Mouse (Mus musculus): ENCODE results near the gene Gss. TPM values are rescaled to one million over a fixed set of nuclear protein-coding genes. Genes with fewer than 3 reads are reported as not detected.
"Not testable (repeated sequence)": the region's sequence is repeated elsewhere in the genome, so short reads cannot be mapped to it uniquely, and the experiment has no call there.

Gene Gss
- total and polyA plus RNA-seq, 3 experiments = 13.0 to 14.0 (median 14.0) TPM

DNA sequence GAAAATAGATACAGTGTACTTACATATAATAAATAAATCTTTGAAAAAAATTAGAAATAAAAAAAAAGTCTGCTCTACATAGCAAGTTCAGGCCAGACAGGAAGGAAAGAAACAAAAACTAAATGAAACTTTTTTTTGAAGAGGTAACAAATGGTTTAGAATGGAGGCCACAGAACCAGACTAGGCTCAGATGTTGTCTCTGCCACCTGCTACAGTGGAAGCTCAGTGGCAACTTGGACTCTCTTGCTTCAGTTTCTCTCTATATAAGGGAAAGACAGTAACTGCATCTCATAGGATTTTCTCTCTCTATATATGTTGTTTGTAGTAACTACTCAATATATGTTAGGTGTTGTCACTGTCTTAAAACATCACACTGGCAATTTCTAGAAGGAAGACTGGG lies 40.3 kb downstream of the Gss start:
- intact Hi-C loops (cut with DNase I) = no loop called here
- no peaks in the 10 kb centered on the region for H3K4me1 ChIP-seq (ENCODE audit: control insufficient read depth, insufficient read depth, low read length)
- no peak for DNase-seq
- H3K79me2 ChIP-seq (replicated peaks; ENCODE audit: control insufficient read depth, insufficient read depth, low read length) = no peaks in the 10 kb centered on the region
- no peak overlapping the region for H3K9ac ChIP-seq (ENCODE audit: low read depth, low read length)
- TF ChIP-seq CTCF (IDR thresholded peaks at IDR 0.05) (no peak), EP300 (IDR thresholded peaks at IDR 0.05; ENCODE audit: insufficient read depth, low read depth, low read length) (no peak), POLR2A (IDR thresholded peaks at IDR 0.05; ENCODE audit: insufficient read depth, low read depth, low read length) (no peak)
- H3K27ac ChIP-seq = no peak overlapping the region
- no peak overlapping the region for H3K4me3 ChIP-seq
- H3K27me3 ChIP-seq (ENCODE audit: control insufficient read depth, insufficient read depth, low read length) = no peaks in the 10 kb centered on the region
- no peaks in the 10 kb centered on the region for H3K36me3 ChIP-seq (ENCODE audit: control insufficient read depth, insufficient read depth, low read length)

DNA sequence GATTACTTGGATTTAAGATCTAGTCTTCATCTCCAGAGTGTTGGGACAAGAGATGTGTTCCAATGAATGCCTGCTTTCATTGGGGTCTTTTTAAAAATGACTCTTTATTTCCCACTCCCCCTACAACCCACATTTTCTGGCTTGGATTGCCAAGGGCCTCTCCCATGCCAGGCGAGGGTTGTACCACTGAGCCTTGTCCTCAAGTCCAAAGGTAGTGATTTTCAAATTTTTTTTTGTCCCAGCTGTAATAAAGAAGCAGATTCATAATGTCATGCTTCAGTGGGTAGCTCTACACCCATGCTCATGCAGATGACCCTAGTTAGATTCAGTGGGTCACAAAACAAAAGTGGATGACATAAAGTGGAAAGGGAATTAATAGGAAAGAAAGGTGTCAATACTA lies 45.7 kb downstream of the Gss start:
- H3K36me3 ChIP-seq (ENCODE audit: control insufficient read depth, insufficient read depth, low read length) = no peaks in the 10 kb centered on the region
- peaks cover 1% of the 10 kb centered on the region; the same call in 1 of the 2 replicates for H3K4me1 ChIP-seq (ENCODE audit: control insufficient read depth, insufficient read depth, low read length)
- no peak for DNase-seq
- 75% methylated on average over 1 of the region's 1 CpGs for WGBS
- TF ChIP-seq CTCF (IDR thresholded peaks at IDR 0.05) = no peak
- TF ChIP-seq EP300 (IDR thresholded peaks at IDR 0.05; ENCODE audit: insufficient read depth, low read depth, low read length) = no peak
- TF ChIP-seq POLR2A (IDR thresholded peaks at IDR 0.05; ENCODE audit: insufficient read depth, low read depth, low read length) = no peak
- H3K27me3 ChIP-seq (ENCODE audit: control insufficient read depth, insufficient read depth, low read length) = no peaks in the 10 kb centered on the region
- no peaks in the 10 kb centered on the region for H3K79me2 ChIP-seq (replicated peaks; ENCODE audit: control insufficient read depth, insufficient read depth, low read length)
- H3K27ac ChIP-seq = no peak overlapping the region
- intact Hi-C loops (cut with DNase I) = no loop called here
- no peak overlapping the region for H3K9ac ChIP-seq (ENCODE audit: low read depth, low read length)
- no peak overlapping the region for H3K4me3 ChIP-seq

DNA sequence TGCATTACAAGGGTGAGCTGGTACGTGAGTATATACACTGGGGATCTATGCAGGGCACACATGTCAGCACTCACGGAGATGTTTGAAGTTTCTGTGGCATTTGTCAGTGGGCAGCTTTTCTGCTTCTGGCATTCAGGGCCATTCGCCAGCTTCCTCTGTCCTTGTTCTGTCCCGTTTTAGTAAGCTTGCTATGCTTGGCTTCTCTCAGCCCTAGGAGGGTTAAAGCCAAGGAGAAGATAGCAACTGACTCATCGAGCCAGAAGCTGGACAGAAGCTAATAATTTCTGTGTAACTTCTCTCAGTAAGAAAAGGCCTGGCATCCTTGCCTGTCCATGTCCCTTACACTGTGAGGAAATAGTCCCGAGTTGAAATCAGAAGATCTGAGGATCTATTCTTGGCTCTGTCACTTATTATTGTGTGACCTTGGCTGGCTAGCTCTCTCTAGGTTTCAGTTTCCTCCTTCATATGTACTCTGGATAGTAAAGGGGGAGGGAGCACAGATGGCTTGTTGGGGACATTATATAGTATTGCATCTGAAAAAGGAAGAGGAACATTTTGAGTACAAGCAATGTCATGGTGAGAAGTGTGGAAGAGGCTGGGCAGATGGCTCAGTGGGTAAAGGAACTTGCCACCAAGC lies 51.7 kb downstream of the Gss start:
- 19% methylated on average over 6 of the region's 6 CpGs for WGBS
- peak overlapping the region; percentile 77 for H3K27ac ChIP-seq
- peak overlapping the region; percentile 2; the same call in 1 of the 2 replicates for H3K9ac ChIP-seq (ENCODE audit: low read depth, low read length)
- intact Hi-C loops (cut with DNase I) = no loop called here
- TF ChIP-seq CTCF (IDR thresholded peaks at IDR 0.05) = no peak
- no peaks in the 10 kb centered on the region for H3K79me2 ChIP-seq (replicated peaks; ENCODE audit: control insufficient read depth, insufficient read depth, low read length)
- H3K4me3 ChIP-seq = no peak overlapping the region
- peaks cover 6% of the 10 kb centered on the region for H3K4me1 ChIP-seq (ENCODE audit: control insufficient read depth, insufficient read depth, low read length)
- peak; percentile 42 to 61 for DNase-seq
- peaks cover 2% of the 10 kb centered on the region for H3K36me3 ChIP-seq (ENCODE audit: control insufficient read depth, insufficient read depth, low read length)
- H3K27me3 ChIP-seq (ENCODE audit: control insufficient read depth, insufficient read depth, low read length) = no peaks in the 10 kb centered on the region

DNA sequence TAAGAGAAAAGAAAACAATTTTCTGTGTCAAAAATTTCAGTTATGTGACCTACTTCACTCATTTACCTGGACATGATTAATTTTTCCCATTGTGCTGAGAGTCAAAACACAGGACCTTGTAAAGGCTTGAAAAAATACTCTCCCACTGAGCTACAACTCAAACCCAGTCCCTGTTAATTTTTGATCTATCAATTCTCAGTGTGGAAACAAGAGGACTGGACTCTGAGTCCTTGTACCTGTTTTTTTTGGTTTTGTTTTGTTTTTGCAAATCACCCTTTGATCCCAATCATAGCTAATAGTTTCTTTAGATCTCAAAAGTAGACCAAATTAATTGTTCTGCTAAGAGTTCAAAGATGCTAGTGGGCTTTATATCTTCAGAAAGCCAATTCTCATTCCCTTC lies 52.9 kb downstream of the Gss start:
- TF ChIP-seq EP300 (IDR thresholded peaks at IDR 0.05; ENCODE audit: insufficient read depth, low read depth, low read length) (no peak), POLR2A (IDR thresholded peaks at IDR 0.05; ENCODE audit: insufficient read depth, low read depth, low read length) (no peak), CTCF (IDR thresholded peaks at IDR 0.05) (no peak)
- no peak overlapping the region for H3K9ac ChIP-seq (ENCODE audit: low read depth, low read length)
- peaks cover 6% of the 10 kb centered on the region for H3K4me1 ChIP-seq (ENCODE audit: control insufficient read depth, insufficient read depth, low read length)
- intact Hi-C loops (cut with DNase I) = no loop called here
- H3K27ac ChIP-seq = no peak overlapping the region; the same call in 1 of the 2 replicates
- H3K27me3 ChIP-seq (ENCODE audit: control insufficient read depth, insufficient read depth, low read length) = no peaks in the 10 kb centered on the region
- DNase-seq = no peak
- H3K79me2 ChIP-seq (replicated peaks; ENCODE audit: control insufficient read depth, insufficient read depth, low read length) = no peaks in the 10 kb centered on the region
- H3K36me3 ChIP-seq (ENCODE audit: control insufficient read depth, insufficient read depth, low read length) = peaks cover 2% of the 10 kb centered on the region
- no peak overlapping the region for H3K4me3 ChIP-seq

DNA sequence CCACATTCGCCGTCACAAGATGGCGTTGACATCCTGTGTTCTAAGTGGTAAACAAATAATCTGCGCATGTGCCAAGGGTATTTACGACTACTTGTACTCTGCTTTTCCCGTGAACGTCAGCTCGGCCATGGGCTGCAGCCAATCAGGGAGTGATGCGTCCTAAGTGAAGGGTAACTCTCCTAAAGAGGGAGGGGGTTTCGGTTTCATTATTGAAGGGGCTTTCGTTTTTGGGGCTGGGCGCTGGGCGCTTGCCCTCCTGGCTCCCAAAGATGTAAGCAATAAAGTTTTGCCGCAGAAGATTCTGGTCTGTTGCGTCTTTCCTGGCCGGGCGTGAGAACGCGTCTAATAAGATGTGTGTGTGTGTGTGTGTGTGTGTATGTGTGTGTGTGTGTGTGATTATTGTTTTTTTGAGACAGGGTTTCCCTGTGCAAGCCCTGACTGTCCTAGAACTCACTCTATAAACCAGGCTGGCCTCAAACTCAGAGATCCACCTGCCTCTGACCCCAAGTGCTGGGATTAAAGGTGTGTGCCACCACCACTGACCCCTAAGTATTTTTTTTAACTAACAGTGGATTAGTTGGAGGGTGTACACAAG lies 54.0 kb downstream of the Gss start:
- H3K9ac ChIP-seq (ENCODE audit: low read depth, low read length); H3K27me3 ChIP-seq (ENCODE audit: control insufficient read depth, insufficient read depth, low read length); H3K36me3 ChIP-seq (ENCODE audit: control insufficient read depth, insufficient read depth, low read length); H3K79me2 ChIP-seq (replicated peaks; ENCODE audit: control insufficient read depth, insufficient read depth, low read length); intact Hi-C loops (cut with DNase I); H3K27ac ChIP-seq; H3K4me1 ChIP-seq (ENCODE audit: control insufficient read depth, insufficient read depth, low read length); DNase-seq; H3K4me3 ChIP-seq: not testable (repeated sequence)
- 0 out of 2 replicates have a peak, but pooled peaks have one; percentile 35 for TF ChIP-seq POLR2A (IDR thresholded peaks at IDR 0.05; ENCODE audit: insufficient read depth, low read depth, low read length)
- WGBS = 60% methylated on average over 18 of the region's 19 CpGs

DNA sequence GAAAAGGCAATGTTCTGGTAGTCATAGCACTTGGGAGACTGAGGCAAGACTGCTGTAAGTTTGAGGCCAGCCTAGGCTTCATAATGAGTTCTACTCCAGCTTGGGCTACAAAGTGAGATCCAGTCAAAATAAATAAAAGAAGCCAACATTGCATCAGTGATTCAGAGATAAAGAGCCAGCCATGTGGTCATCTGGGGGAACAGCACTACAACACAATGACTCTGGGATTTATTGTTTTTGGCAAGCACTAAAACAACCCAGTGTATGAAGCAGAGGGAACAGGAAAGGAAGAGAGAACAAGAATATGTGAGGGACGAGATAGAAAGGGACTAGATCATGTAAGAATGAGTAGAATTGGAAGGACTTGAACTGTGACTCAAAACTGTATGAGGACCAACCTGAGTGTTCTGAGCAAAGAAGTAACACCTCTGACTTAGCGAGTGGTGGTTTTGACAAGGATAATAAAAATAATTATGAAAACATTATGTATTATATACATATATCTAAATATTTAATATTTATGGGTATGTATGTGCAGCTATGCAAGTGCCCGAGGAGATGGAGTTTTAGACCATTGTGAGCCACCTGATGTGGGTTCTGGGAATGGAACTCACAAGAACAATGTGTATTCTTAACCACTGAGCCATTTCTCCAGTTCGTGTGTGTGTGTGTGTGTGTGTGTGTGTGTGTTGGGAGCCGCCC lies 54.7 kb downstream of the Gss start:
- intact Hi-C loops (cut with DNase I) = no loop called here

More for the DNA sequence above, 54.7 kb downstream of the Gss start:
- Histone ChIP-seq H3K27me3 (ENCODE audit: control insufficient read depth, insufficient read depth, low read length) (no peaks in the 10 kb centered on the region), H3K36me3 (ENCODE audit: control insufficient read depth, insufficient read depth, low read length) (peaks cover 2% of the 10 kb centered on the region), H3K4me3 (no peak overlapping the region), H3K79me2 (replicated peaks; ENCODE audit: control insufficient read depth, insufficient read depth, low read length) (no peaks in the 10 kb centered on the region), H3K4me1 (ENCODE audit: control insufficient read depth, insufficient read depth, low read length) (peaks cover 6% of the 10 kb centered on the region), H3K27ac (no peak overlapping the region), H3K9ac (ENCODE audit: low read depth, low read length) (no peak overlapping the region)
- 54% methylated on average over 5 of the region's 5 CpGs for WGBS
- DNase-seq = no peak
- no peak for TF ChIP-seq POLR2A (IDR thresholded peaks at IDR 0.05; ENCODE audit: insufficient read depth, low read depth, low read length)
- no peak for TF ChIP-seq EP300 (IDR thresholded peaks at IDR 0.05; ENCODE audit: insufficient read depth, low read depth, low read length)
- TF ChIP-seq CTCF (IDR thresholded peaks at IDR 0.05) = no peak
